Mouse (Mus musculus) Patski (cell line): ENCODE measurements at regions not wholly inside any gene's neighbourhood (a gene's known extent, or its start where the extent isn't known, plus 50 kb on each side); places are given as distances from the start of the nearest gene placed in this dataset.
"Not testable (repeated sequence)": the region's sequence is repeated elsewhere in the genome, so short reads cannot be mapped to it uniquely, and the experiment has no call there.

Experiments
- ATAC-seq: fragments of 100-300 bp; one replicate; pipeline ENCODE4 v1.8.0; 2021
- CTCF ChIA-PET: fragments of 350-600 bp; sonication (Branson Sonifier 250); formaldehyde crosslinking; loops from one replicate; lab custom pipeline; 2022; ENCODE audit warnings: inconsistent platforms; lab: Charles Lee
- POLR2A ChIA-PET: fragments of 350-600 bp; sonication (Branson Sonifier 250); formaldehyde crosslinking; loops from one replicate; lab custom pipeline; 2022; ENCODE audit warnings: antibody characterized with exemption, inconsistent platforms; lab: Charles Lee
- DNase-seq: peaks from one replicate; pipeline ENCODE4 v3.0.0-alpha.2; 2011; ENCODE audit warnings: low read depth, low spot score
- H3K27me3 ChIP-seq: fragments of 371-371 bp; one replicate; pipeline ENCODE4 v1.5.1; 2021
- CTCF ChIP-seq: fragments of 100-300 bp; IDR thresholded peaks from one replicate; pipeline ENCODE4 v1.5.1; 2021
- in situ Hi-C: fragments of 300-500 bp; cut with MboI; formaldehyde crosslinking; loops from 3 replicates; pipeline ENCODE4 v1.11.1; 2018; ENCODE audit warnings: low pct_unique_long_range_greater_than_20kb, mixed read lengths

DNA sequence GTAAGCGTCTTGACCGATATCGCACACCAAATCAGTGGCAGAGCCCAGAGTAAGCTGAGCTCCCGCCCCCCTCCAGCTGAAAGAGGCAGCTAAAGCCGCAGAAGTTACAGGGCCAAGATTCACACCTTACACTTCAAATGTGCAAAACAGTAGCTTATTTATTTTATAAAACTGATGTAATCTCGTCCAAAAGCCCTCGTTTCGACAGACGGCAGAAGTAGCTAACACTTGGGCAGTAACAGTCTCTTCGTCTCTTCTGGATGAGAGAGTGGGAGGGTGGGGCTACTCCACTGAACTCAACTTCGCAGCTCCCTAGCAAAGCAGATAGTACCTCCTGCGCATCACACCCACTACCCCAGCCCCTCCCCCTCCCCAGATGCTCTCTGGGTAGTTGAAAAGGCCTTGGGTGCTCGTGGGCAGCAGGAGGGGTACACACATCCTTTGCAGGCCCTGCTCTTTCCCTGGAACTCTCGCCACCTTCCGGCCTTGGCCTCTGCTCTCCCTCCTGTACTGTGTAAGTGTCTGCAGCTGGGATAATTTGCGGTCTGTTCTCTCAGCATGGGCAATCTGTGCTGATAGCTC is 201.5 kb downstream of the Msrb3 start:
- H3K27me3 ChIP-seq: no peaks in the 10 kb centered on the region
- ChIA-PET CTCF (interaction anchor here (1.1 to 1.2 kb wide), 2 partner anchors 10 to 62 kb away, joined by 3 to 5 read pairs; no protein-coding TSS in a partner anchor), POLR2A (no interaction called here)
- no peak for ATAC-seq
- no peak for TF ChIP-seq CTCF
- no peak for DNase-seq
- in situ Hi-C loops: loop anchor here (5.0 kb wide), 2 partner anchors 110 to 220 kb away; partner anchors contain the start of gene Hmga2

- POLR2A ChIA-PET: no interaction called here
- no peak for TF ChIP-seq CTCF
- CTCF ChIA-PET: interaction anchor here (1.1 to 1.2 kb wide), 2 partner anchors 10 to 61 kb away, joined by 3 to 5 read pairs; no protein-coding TSS in a partner anchor
- no peaks in the 10 kb centered on the region for H3K27me3 ChIP-seq
- in situ Hi-C loops: loop anchor here (5.0 kb wide), 2 partner anchors 109 to 219 kb away; partner anchors contain the start of gene Hmga2
- DNase-seq (no peak), ATAC-seq (no peak)
Observed at GRCm38 (mm10) chr10:120696481-120696880, 202.4 kb downstream of the Msrb3 start.

- CTCF ChIA-PET: no interaction called here
- no peak for DNase-seq
Observed at GRCm38 (mm10) chr10:120694472-120694871, 204.4 kb downstream of the Msrb3 start.

DNA sequence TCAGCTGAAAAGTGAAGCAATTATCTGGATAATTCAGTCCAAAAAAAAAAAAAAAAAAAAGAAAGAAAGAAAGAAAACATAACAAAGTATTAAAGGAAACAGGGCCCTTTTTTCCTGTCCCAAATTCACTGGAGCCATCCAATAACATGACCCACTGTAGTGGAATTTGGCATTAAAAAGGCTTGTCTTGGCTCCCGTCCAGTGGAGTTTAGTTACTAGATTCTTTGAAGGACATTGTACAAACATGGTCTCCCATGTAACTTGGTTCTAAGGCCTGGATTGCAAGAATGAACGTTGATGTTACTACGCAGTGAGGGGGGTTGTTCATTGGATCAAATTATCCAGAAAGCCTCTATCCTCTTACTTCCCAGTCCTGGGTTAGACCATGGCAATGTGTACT is 207.4 kb downstream of the Msrb3 start:
- TF ChIP-seq CTCF: no peak
- in situ Hi-C loops: no loop called here
- H3K27me3 ChIP-seq: no peaks in the 10 kb centered on the region
- DNase-seq (peak; percentile 83), ATAC-seq (no peak)
- ChIA-PET CTCF (no interaction called here), POLR2A (interaction anchor here (0.6 kb wide), 2 partner anchors 58 to 374 kb away, joined by 5 to 8 read pairs; no protein-coding TSS in a partner anchor)

More at GRCm38 (mm10) chr10:120694472-120694871, 204.4 kb downstream of the Msrb3 start:
- no peak for TF ChIP-seq CTCF
- H3K27me3 ChIP-seq: no peaks in the 10 kb centered on the region
- POLR2A ChIA-PET: no interaction called here
- in situ Hi-C loops: no loop called here
- no peak for ATAC-seq

- in situ Hi-C loops: no loop called here
- ATAC-seq (no peak), DNase-seq (no peak)
- POLR2A ChIA-PET: no interaction called here
- no peaks in the 10 kb centered on the region for H3K27me3 ChIP-seq
- CTCF ChIA-PET: no interaction called here
- TF ChIP-seq CTCF: no peak
Observed at GRCm38 (mm10) chr10:120686123-120686522, 209.9 kb upstream of the Hmga2 start.

- TF ChIP-seq CTCF: no peak
- no peak for DNase-seq
- ChIA-PET CTCF (no interaction called here), POLR2A (interaction anchor here (0.6 to 0.7 kb wide), 2 partner anchors 16 to 84 kb away, joined by 3 read pairs; no protein-coding TSS in a partner anchor)
- in situ Hi-C loops: no loop called here
- no peak for ATAC-seq
- no peaks in the 10 kb centered on the region for H3K27me3 ChIP-seq
Observed at GRCm38 (mm10) chr10:120682021-120682420, 205.8 kb upstream of the Hmga2 start.

DNA sequence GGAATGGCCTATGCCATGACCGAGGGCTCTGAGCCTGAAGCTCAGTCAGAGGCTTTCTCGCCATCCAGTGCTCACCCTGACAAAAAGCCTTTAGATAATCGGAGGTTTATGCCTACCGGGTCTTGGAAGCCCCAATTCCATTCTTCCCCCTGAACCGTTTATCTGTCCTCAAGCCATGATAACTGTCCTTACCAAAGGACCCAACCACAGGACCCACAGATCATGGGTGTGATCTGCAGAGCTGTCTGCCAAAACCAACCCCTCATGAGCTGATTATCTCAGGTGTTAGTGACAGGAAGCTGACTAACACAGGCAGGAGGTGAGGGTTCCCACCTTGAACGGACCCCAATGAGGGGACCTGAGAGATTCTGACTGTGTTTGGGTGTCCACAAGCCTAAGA is 203.7 kb upstream of the Hmga2 start:
- in situ Hi-C loops: no loop called here
- ChIA-PET POLR2A (no interaction called here), CTCF (no interaction called here)
- DNase-seq (no peak), ATAC-seq (no peak)
- TF ChIP-seq CTCF: no peak
- H3K27me3 ChIP-seq: no peaks in the 10 kb centered on the region

DNA sequence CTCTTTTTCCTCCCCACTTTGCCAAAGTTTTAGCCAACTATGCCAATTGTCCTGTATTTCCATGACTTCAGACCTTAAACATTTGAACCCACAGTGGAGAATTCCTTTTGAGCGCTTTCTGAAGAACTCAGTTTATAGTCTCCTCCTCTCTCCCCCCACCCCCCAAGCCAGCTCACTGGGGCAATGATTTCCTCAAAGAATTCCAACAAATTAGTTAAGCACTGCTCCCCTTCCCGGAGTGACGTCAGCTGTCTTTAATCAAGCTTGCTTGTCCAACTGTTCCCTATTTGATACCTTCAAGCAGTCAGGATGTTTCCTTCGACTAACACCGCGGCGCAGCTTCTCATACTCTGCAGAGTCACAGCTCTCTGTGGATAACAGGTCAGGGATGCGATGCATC is 202.0 kb upstream of the Hmga2 start:
- DNase-seq: no peak
- CTCF ChIA-PET: interaction anchor here (0.9 kb wide), 1 partner anchor 33 kb away, joined by 3 read pairs; no protein-coding TSS in a partner anchor

DNA sequence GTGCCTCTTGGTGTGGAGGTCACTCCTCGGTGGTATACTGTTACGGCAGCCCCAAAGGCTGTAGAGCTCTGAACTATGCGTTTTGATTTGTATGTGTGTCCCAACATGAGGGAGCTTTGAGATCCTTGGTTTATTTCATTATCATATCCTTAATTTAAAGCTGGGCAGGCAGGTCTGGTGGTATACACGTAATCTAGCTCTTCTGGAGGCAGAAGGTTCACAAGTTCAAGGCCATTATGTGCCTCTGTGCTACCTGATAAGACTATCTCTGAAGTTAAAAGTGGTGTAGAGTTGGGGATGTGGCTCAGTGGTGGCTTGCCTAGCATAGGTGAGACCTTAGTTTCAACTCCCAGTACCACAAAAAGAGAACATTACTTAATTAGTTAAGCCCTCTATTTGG is 199.1 kb upstream of the Hmga2 start:
- TF ChIP-seq CTCF: no peak
- POLR2A ChIA-PET: interaction anchor here (0.7 kb wide), 1 partner anchor 258 kb away, joined by 3 read pairs; no protein-coding TSS in a partner anchor
- ATAC-seq (no peak), DNase-seq (no peak)
- CTCF ChIA-PET: no interaction called here
- no peaks in the 10 kb centered on the region for H3K27me3 ChIP-seq
- in situ Hi-C loops: no loop called here

More for the DNA sequence above, 202.0 kb upstream of the Hmga2 start:
- no peaks in the 10 kb centered on the region for H3K27me3 ChIP-seq
- POLR2A ChIA-PET: interaction anchor here (0.6 kb wide), 1 partner anchor 351 kb away, joined by 3 read pairs; no protein-coding TSS in a partner anchor
- no peak for TF ChIP-seq CTCF
- in situ Hi-C loops: no loop called here
- peak; percentile 60 for ATAC-seq

DNA sequence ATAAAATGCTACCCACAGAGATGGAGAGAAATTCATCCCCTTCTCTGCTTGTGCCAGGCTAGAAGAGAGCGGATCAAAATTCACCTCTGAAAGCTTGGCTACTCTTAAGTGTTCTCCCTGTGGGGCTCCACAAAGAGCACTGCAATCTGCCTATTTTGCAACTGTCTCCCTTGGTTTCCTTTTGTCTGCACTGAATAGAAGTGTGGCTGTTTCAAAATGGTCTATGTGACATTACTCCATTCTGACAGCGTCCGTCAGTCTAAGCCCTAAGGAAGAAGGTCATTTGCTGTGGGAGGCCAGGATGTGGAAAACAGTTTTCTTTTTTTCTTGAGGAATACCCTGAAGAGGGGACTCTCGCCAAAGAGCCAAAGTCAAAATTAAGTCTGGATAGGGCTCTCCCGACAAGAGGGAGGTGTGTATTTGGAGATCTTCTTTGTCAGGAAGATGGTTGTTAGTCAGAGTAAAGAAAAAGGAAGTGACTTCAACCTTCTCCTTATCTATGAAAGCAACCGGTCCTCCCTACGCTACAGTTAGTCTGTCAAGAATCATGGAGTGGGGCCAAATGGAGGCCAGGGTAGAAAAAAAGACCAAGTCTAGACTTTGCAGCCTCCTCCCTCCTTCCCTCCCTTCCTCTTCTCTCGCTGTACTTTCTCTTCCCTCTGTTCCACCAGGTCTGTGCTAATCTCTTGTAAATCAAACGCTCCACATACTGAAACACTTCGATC is 198.2 kb upstream of the Hmga2 start:
- ChIA-PET CTCF (no interaction called here), POLR2A (interaction anchor here (0.7 kb wide), 1 partner anchor 257 kb away, joined by 3 read pairs; no protein-coding TSS in a partner anchor)
- in situ Hi-C loops: no loop called here
- DNase-seq (no peak), ATAC-seq (no peak)
- H3K27me3 ChIP-seq: no peaks in the 10 kb centered on the region
- TF ChIP-seq CTCF: no peak

DNA sequence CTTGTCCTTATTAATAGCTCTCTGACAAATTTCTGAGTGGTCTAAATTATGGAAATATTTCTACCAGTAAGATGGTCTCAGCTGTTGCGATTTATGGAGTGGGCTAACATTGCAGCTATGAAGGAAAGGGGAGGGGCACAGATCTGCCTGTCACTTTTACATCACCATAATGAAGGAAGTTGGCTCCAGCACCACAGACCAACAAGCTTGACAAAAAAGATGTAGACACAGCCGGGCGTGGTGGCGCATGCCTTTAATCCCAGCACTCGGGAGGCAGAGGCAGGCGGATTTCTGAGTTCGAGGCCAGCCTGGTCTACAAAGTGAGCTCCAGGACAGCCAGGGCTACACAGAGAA is 191.4 kb upstream of the Hmga2 start:
- H3K27me3 ChIP-seq, POLR2A ChIA-PET, in situ Hi-C loops, DNase-seq, ATAC-seq: not testable (repeated sequence)
- CTCF ChIA-PET: interaction anchor here (0.8 kb wide), 1 partner anchor 290 kb away, joined by 3 read pairs; no protein-coding TSS in a partner anchor
